Mouse (Mus musculus): ENCODE measurements around the gene Ifnz. TPM values are rescaled to one million over a fixed set of nuclear protein-coding genes. Genes with fewer than 3 reads are reported as not detected.
"Not testable (repeated sequence)": the region's sequence is repeated elsewhere in the genome, so short reads cannot be mapped to it uniquely, and the experiment has no call there.

Gene Ifnz
- not detected in 2 replicates for polyA plus RNA-seq (2012; rRNA removed)

GRCm38 (mm10) chr4:88781831-88782230 lies at the start of gene Ifnz:
Gene Ifnz (plus strand): TSS chr4:88782131.
- not testable (repeated sequence) for DNase-seq (ENCODE audit: extremely low spot score in 1 of 2, low spot score in 1 of 2)

- peak in 1 of 2 experiments; percentile 74 for DNase-seq (ENCODE audit: extremely low spot score in 1 of 2, low spot score in 1 of 2)
These were observed 43.5 kb upstream of the Ifnz start for GRCm38 (mm10) chr4:88738480-88738879.

DNA sequence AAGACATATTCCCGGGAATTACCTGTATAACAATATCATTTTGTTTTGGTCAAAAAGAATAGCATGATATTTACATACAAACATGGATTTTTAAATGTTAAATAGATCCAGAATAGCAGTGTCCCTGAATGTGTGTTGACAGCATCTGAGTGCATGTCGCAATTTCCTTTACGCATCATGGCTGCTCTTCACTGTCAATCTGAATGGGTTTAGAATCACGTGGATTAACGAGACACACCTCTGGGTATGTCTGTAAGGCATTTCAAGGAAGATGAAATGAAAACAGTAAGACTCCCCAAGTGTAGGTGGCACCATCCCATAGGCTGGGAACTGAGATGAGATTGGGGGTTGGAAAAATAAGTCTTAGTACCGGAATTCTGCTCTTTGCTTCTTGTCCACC lies 42.9 kb upstream of the Ifnz start:
- no peak for DNase-seq (ENCODE audit: extremely low spot score in 1 of 2, low spot score in 1 of 2)

DNA sequence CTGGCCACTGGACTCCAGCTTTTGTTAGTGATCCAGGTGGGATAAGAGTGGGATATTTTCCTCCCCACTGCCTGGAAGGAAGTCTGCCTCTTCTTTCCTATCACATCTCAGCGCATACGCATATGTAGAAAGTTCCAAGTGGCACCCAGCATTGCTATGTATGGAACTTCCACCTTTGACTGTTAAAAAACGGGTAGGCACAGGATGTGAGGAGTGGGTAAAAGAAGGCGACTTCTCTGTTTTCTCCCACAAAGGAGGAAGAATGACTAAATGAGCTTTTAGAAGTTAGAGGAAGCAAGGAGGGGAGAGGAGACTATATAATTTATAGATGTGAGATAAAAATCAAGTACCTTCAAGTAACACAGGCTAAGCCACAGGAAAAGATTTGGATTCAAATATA lies 40.5 kb upstream of the Ifnz start:
- no peak for DNase-seq (ENCODE audit: extremely low spot score in 1 of 2, low spot score in 1 of 2)

GRCm38 (mm10) chr4:88742771-88743371 lies 39.1 kb upstream of the Ifnz start:
- no peak for DNase-seq (ENCODE audit: extremely low spot score in 1 of 2, low spot score in 1 of 2)

- DNase-seq (ENCODE audit: extremely low spot score in 1 of 2, low spot score in 1 of 2) = no peak
These were observed 37.7 kb upstream of the Ifnz start for GRCm38 (mm10) chr4:88744207-88744606.

GRCm38 (mm10) chr4:88749926-88750325 lies 32.0 kb upstream of the Ifnz start:
- DNase-seq (ENCODE audit: extremely low spot score in 1 of 2, low spot score in 1 of 2) = no peak

DNA sequence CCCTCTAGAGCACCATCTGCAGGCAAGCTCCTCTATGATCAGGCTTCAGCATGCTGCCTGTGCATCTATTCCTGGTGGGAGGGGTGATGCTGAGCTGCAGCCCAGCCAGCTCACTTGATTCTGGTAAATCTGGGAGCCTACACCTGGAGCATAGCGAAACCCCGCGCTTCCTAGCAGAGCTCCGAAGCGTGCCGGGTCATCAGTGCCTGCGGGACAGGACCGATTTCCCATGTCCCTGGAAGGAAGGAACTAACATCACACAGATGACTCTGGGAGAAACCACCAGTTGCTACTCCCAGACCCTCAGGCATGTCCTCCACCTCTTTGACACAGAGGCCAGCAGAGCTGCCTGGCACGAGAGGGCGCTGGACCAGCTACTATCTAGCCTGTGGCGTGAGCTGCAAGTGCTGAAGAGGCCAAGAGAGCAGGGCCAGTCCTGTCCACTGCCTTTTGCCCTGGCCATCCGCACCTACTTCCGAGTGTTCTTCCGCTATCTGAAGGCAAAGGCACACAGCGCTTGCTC lies 27.1 kb upstream of the Ifnz start, which contains the start of gene Gm13271:
TSS of gene Gm13271 (plus strand) at position 51 of the 523 bp plus-strand sequence.
- DNase-seq (ENCODE audit: extremely low spot score in 1 of 2, low spot score in 1 of 2) = peak; percentile 65 to 83

DNA sequence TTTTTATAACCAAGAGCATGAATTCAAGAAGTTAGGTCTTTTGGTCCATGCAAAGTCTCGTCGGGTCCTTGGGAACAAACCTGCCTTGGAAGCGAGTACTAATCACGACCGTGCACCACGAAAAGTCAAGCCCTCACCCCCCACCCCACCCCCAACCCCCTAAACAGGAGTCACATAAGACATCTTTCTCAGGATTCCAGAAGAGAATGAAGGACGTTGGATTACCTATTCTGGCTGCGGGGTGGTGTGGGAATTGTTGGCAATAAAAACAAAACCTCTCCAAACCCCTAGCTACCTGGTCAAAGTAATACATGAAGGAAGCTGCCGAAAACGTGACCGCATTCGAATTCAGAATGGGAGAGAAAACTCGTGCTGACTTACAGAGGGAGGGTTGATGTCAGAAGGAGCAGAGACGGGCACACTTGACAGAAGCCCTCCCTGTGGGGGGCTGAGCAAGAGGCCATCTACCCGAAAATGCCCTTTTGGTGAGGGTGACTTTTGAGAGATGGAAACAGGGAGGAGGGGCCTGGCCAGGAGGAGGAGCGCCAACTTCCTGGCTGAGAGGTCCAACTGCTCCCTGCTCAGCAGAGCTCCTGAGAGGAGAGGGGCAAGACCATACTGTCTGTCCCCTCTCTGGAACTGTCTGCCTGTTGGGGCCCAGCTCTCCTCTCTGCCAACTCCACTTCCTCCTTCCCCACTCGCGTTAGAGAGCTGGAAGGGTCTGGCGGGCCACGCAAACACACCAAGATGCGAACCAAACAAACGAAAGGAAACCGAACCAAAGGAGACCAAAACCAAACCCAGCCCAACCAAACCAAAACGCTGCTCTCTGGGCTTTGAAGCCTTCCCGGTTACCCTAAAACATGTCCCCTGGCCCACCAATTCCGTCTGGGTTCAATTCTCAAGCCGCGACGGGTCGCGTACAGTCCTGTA lies 25.1 kb upstream of the Ifnz start:
- DNase-seq (ENCODE audit: extremely low spot score in 1 of 2, low spot score in 1 of 2) = not testable (repeated sequence)

GRCm38 (mm10) chr4:88757628-88758031 lies 24.3 kb upstream of the Ifnz start:
- peak; percentile 91 to 94 for DNase-seq (ENCODE audit: extremely low spot score in 1 of 2, low spot score in 1 of 2)

DNA sequence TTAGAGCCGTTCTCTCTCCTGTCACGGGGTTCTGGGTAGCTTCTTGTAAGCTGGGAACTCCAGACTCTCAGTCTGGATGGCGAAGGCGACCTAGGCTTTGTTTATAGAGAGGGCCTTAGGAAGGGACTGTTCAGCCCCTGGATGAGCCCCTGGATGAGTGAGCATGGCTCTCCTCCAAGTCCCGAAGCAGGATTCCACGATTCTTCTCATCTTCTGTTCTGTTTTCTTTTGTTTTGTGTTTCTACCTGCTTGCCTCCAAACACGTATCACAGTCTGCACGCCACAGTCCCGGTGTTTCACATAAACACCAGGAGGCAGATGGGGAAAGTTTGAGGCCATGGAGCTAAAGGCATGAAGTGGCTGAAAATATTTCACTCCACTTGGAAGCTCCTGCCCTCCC lies 23.2 kb upstream of the Ifnz start:
- DNase-seq (ENCODE audit: extremely low spot score in 1 of 2, low spot score in 1 of 2) = not testable (repeated sequence)

DNA sequence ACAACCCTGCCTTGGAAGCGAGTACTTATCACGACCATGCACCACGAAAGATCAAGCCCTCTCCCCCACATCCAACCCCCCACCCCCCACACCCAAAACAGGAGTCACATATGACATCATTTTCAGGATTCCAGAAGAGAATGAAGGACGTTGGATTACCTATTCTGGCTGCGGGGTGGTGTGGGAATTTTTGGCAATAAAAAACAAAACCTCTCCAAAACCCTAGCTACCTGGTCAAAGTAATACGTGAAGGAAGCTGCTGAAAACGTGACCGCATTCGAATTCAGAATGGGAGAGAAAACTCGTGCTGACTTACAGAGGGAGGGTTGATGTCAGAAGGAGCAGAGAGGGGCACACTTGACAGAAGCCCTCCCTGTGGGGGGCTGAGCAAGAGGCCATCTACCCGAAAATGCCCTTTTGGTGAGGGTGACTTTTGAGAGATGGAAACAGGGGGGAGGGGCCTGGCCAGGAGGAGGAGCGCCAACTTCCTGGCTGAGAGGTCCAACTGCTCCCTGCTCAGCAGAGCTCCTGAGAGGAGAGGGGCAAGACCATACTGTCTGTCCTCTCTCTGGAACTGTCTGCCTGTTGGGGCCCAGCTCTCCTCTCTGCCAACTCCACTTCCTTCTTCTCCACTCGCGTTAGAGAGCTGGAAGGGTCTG lies 22.2 kb upstream of the Ifnz start, which contains the start of gene Gm13283:
TSS of gene Gm13283 (plus strand) at position 510 of the 659 bp plus-strand sequence.
- peak; percentile 24 to 43 for DNase-seq (ENCODE audit: extremely low spot score in 1 of 2, low spot score in 1 of 2)

- peak in 1 of 2 experiments; percentile 48 for DNase-seq (ENCODE audit: extremely low spot score in 1 of 2, low spot score in 1 of 2)
These were observed 21.5 kb upstream of the Ifnz start for GRCm38 (mm10) chr4:88760431-88760830.

DNA sequence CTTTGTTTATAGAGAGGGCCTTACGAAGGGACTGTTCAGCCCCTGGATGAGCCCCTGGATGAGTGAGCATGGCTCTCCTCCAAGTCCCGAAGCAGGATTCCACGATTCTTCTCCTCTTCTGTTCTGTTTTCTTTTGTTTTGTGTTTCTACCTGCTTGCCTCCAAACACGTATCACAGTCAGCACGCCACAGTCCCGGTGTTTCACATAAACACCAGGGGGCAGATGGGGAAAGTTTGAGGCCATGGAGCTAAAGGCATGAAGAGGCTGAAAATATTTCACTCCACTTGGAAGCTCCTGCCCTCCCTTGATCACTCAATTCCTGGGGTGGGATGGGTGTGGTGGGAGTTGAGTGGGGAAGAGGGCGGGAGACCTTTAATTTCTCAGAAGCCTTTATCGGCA lies 20.2 kb upstream of the Ifnz start:
- peak; percentile 59 to 73 for DNase-seq (ENCODE audit: extremely low spot score in 1 of 2, low spot score in 1 of 2)

GRCm38 (mm10) chr4:88762341-88762740 lies 19.6 kb upstream of the Ifnz start:
- DNase-seq (ENCODE audit: extremely low spot score in 1 of 2, low spot score in 1 of 2) = not testable (repeated sequence)

DNA sequence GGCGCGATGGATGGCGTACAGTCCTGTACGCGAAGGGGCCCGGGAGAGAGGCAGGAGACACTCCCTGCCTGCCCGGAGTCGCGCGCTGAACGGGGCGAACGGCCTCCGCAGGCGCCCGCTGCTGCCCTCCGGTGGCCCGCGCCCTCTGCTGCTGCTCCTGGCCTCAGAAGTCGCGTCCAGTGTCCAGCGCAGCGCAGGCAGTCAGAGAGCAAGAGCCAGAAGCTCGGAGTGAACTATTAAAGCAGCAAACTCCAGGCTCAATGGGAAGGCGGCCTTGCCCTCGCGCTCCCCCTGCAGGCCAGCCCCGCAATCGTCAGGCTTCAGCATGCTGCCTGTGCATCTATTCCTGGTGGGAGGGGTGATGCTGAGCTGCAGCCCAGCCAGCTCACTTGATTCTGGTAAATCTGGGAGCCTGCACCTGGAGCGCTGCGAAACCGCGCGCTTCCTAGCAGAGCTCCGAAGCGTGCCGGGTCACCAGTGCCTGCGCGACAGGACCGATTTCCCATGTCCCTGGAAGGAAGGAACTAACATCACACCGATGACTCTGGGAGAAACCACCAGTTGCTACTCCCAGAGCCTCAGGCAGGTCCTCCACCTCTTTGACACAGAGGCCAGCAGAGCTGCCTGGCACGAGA lies 18.4 kb upstream of the Ifnz start:
- DNase-seq (ENCODE audit: extremely low spot score in 1 of 2, low spot score in 1 of 2) = not testable (repeated sequence)

DNA sequence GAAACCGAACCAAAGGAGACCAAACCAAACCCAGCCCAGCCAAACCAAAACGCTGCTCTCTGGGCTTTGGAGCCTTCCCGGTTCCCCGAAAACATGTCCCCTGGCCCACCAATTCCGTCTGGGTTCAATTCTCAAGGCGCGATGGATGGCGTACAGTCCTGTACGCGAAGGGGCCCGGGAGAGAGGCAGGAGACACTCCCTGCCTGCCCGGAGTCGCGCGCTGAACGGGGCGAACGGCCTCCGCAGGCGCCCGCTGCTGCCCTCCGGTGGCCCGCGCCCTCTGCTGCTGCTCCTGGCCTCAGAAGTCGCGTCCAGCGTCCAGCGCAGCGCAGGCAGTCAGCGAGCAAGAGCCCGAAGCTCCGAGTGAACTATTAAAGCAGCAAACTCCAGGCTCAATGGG lies 8.4 kb upstream of the Ifnz start, which contains the start of gene Gm13290:
TSS of gene Gm13290 (plus strand) at position 301 of the 400 bp plus-strand sequence.
- DNase-seq (ENCODE audit: extremely low spot score in 1 of 2, low spot score in 1 of 2) = not testable (repeated sequence)

DNA sequence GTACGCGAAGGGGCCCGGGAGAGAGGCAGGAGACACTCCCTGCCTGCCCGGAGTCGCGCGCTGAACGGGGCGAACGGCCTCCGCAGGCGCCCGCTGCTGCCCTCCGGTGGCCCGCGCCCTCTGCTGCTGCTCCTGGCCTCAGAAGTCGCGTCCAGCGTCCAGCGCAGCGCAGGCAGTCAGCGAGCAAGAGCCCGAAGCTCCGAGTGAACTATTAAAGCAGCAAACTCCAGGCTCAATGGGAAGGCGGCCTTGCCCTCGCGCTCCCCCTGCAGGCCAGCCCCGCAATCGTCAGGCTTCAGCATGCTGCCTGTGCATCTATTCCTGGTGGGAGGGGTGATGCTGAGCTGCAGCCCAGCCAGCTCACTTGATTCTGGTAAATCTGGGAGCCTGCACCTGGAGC lies 5.3 kb upstream of the Ifnz start, which contains the start of gene Gm13289:
TSS of gene Gm13289 (plus strand) at position 301 of the 400 bp plus-strand sequence.
- not testable (repeated sequence) for DNase-seq (ENCODE audit: extremely low spot score in 1 of 2, low spot score in 1 of 2)

- DNase-seq (ENCODE audit: extremely low spot score in 1 of 2, low spot score in 1 of 2) = not testable (repeated sequence)
These were observed 2.4 kb upstream of the Ifnz start, which contains the start of gene Gm13272 for GRCm38 (mm10) chr4:88779550-88779949. Gene Gm13272 (plus strand): TSS chr4:88779850.

DNA sequence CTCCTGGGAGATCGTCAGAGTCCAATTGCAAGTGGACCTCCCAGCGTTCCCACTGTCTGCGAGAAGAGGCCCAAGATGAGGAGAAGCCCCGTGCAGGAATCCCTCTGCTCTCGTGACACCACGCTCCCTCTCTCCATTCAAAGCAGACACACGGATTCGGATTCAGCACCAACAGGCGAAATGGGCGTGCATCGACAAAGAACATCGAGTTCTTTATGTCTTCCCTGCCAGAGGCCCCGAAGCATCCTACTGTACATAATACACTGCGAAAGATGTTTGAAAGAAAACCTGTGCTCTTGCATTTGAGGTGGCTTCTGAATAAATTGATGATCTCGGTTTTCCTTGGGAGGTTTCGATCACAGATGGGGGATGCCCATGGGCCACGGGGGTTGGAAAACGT lies 1.6 kb upstream of the Ifnz start:
- not testable (repeated sequence) for DNase-seq (ENCODE audit: extremely low spot score in 1 of 2, low spot score in 1 of 2)

All from frontal cortex, adult 2 months (tissue).